Mouse (Mus musculus): ENCODE measurements around the gene Defb36. TPM values are rescaled to one million over a fixed set of nuclear protein-coding genes. Genes with fewer than 3 reads are reported as not detected.
A peak's percentile ranks its signal among the peaks of the same experiment; 100 is the strongest.

Gene Defb36
- polyA plus RNA-seq, 1 experiment from 2014 or later: not detected

- Histone ChIP-seq H3K4me2 (no peak overlapping the region), H3K27ac (no peak overlapping the region), H3K4me1 (peaks cover 20% of the 10 kb centered on the region), H3K9me3 (no peaks in the 10 kb centered on the region), H3K4me3 (no peak overlapping the region), H3K36me3 (no peaks in the 10 kb centered on the region), H3K27me3 (peaks cover 45% of the 10 kb centered on the region), H3K9ac (no peak overlapping the region)
- no peak for ATAC-seq (ENCODE audit: insufficient number of reproducible peaks, low FRiP score, low TSS enrichment, low read depth)
- WGBS: 80% methylated on average over 2 of the region's 2 CpGs
Measured at GRCm38 (mm10) chr2:152624566-152624965, 20.4 kb downstream of the Defb36 start.

GRCm38 (mm10) chr2:152625256-152625655, 21.1 kb downstream of the Defb36 start:
- ATAC-seq (ENCODE audit: insufficient number of reproducible peaks, low FRiP score, low TSS enrichment, low read depth): no peak
- H3K27ac ChIP-seq: no peak overlapping the region
- H3K9ac ChIP-seq: no peak overlapping the region
- no peak overlapping the region for H3K4me2 ChIP-seq
- H3K4me3 ChIP-seq: no peak overlapping the region
- H3K9me3 ChIP-seq: no peaks in the 10 kb centered on the region
- no peaks in the 10 kb centered on the region for H3K36me3 ChIP-seq
- 28% methylated on average over 1 of the region's 1 CpGs for WGBS
- H3K4me1 ChIP-seq: peaks cover 20% of the 10 kb centered on the region
- peaks cover 47% of the 10 kb centered on the region for H3K27me3 ChIP-seq

- no peaks in the 10 kb centered on the region for H3K9me3 ChIP-seq
- H3K36me3 ChIP-seq: no peaks in the 10 kb centered on the region
- H3K4me1 ChIP-seq: peaks cover 17% of the 10 kb centered on the region
- under 1% methylated on average over 59 of the region's 59 CpGs for WGBS
- H3K27me3 ChIP-seq: peaks cover 47% of the 10 kb centered on the region
- peak within 1 kb of the TSS; percentile 46; the same call in 1 of the 2 replicates for H3K9ac ChIP-seq
- no peak within 1 kb of the TSS for H3K27ac ChIP-seq
- H3K4me2 ChIP-seq: peak within 1 kb of the TSS; percentile 83
- peak within 1 kb of the TSS; percentile 48 for H3K4me3 ChIP-seq
- peak; percentile 31; the same call in 1 of the 2 replicates for ATAC-seq (ENCODE audit: insufficient number of reproducible peaks, low FRiP score, low TSS enrichment, low read depth)
Measured at GRCm38 (mm10) chr2:152626774-152627591, 22.9 kb downstream of the Defb36 start, which contains the start of gene Rem1. TSS of gene Rem1 (plus strand) at chr2:152626951.

- Histone ChIP-seq H3K36me3 (no peaks in the 10 kb centered on the region), H3K4me2 (no peak overlapping the region), H3K9me3 (no peaks in the 10 kb centered on the region), H3K27me3 (peaks cover 50% of the 10 kb centered on the region), H3K9ac (no peak overlapping the region), H3K27ac (no peak overlapping the region), H3K4me3 (peak overlapping the region; percentile 2; the same call in 1 of the 2 replicates), H3K4me1 (peaks cover 17% of the 10 kb centered on the region)
- ATAC-seq (ENCODE audit: insufficient number of reproducible peaks, low FRiP score, low TSS enrichment, low read depth): no peak
- WGBS: 46% methylated on average over 17 of the region's 17 CpGs
Measured at GRCm38 (mm10) chr2:152628066-152628465, 23.9 kb downstream of the Defb36 start.

GRCm38 (mm10) chr2:152629239-152629638, 25.1 kb downstream of the Defb36 start:
- no peak overlapping the region for H3K27ac ChIP-seq
- no peaks in the 10 kb centered on the region for H3K9me3 ChIP-seq
- ATAC-seq (ENCODE audit: insufficient number of reproducible peaks, low FRiP score, low TSS enrichment, low read depth): no peak
- no peak overlapping the region for H3K4me3 ChIP-seq
- peaks cover 23% of the 10 kb centered on the region for H3K4me1 ChIP-seq
- H3K36me3 ChIP-seq: no peaks in the 10 kb centered on the region
- no peak overlapping the region for H3K4me2 ChIP-seq
- no peak overlapping the region for H3K9ac ChIP-seq
- H3K27me3 ChIP-seq: peaks cover 55% of the 10 kb centered on the region
- 52% methylated on average over 3 of the region's 3 CpGs for WGBS

- Histone ChIP-seq H3K4me2 (no peak overlapping the region), H3K4me3 (no peak overlapping the region), H3K27me3 (peaks cover 55% of the 10 kb centered on the region), H3K27ac (no peak overlapping the region), H3K9me3 (no peaks in the 10 kb centered on the region), H3K9ac (no peak overlapping the region), H3K36me3 (no peaks in the 10 kb centered on the region), H3K4me1 (peaks cover 26% of the 10 kb centered on the region)
- ATAC-seq (ENCODE audit: insufficient number of reproducible peaks, low FRiP score, low TSS enrichment, low read depth): no peak
- WGBS: 83% methylated on average over 6 of the region's 6 CpGs
Measured at GRCm38 (mm10) chr2:152629904-152630303, 25.8 kb downstream of the Defb36 start.

- Histone ChIP-seq H3K27me3 (peaks cover 23% of the 10 kb centered on the region), H3K4me3 (peak overlapping the region; percentile 8; the same call in 1 of the 2 replicates), H3K36me3 (no peaks in the 10 kb centered on the region), H3K4me1 (peaks cover 26% of the 10 kb centered on the region), H3K9ac (no peak overlapping the region), H3K9me3 (no peaks in the 10 kb centered on the region), H3K27ac (no peak overlapping the region), H3K4me2 (peak overlapping the region; percentile 32)
- ATAC-seq (ENCODE audit: insufficient number of reproducible peaks, low FRiP score, low TSS enrichment, low read depth): 0 out of 2 replicates have a peak, but pooled peaks have one; percentile 35
- 34% methylated on average over 17 of the region's 17 CpGs for WGBS
Measured at GRCm38 (mm10) chr2:152633334-152633733, 29.2 kb downstream of the Defb36 start.

GRCm38 (mm10) chr2:152634311-152634710, 30.2 kb downstream of the Defb36 start:
- Histone ChIP-seq H3K27me3 (peaks cover 13% of the 10 kb centered on the region), H3K27ac (no peak overlapping the region), H3K9ac (no peak overlapping the region), H3K4me3 (no peak overlapping the region), H3K9me3 (no peaks in the 10 kb centered on the region), H3K4me1 (peaks cover 28% of the 10 kb centered on the region), H3K36me3 (no peaks in the 10 kb centered on the region), H3K4me2 (no peak overlapping the region)
- no peak for ATAC-seq (ENCODE audit: insufficient number of reproducible peaks, low FRiP score, low TSS enrichment, low read depth)
- 79% methylated on average over 29 of the region's 29 CpGs for WGBS

- Histone ChIP-seq H3K27ac (peak overlapping the region; percentile 84), H3K4me3 (no peak overlapping the region), H3K4me2 (no peak overlapping the region), H3K36me3 (no peaks in the 10 kb centered on the region), H3K9ac (no peak overlapping the region), H3K9me3 (no peaks in the 10 kb centered on the region), H3K27me3 (0 out of 2 replicates have a peak, but pooled peaks cover 8% of the 10 kb centered on the region), H3K4me1 (peaks cover 35% of the 10 kb centered on the region)
- 48% methylated on average over 23 of the region's 23 CpGs for WGBS
- peak; percentile 66 for ATAC-seq (ENCODE audit: insufficient number of reproducible peaks, low FRiP score, low TSS enrichment, low read depth)
Measured at GRCm38 (mm10) chr2:152636246-152637005, 32.3 kb downstream of the Defb36 start.

GRCm38 (mm10) chr2:152637006-152637322, 32.8 kb downstream of the Defb36 start:
- no peak overlapping the region for H3K4me3 ChIP-seq
- H3K4me1 ChIP-seq: peaks cover 35% of the 10 kb centered on the region
- no peak; the same call in 1 of the 2 replicates for ATAC-seq (ENCODE audit: insufficient number of reproducible peaks, low FRiP score, low TSS enrichment, low read depth)
- H3K27me3 ChIP-seq: 0 out of 2 replicates have a peak, but pooled peaks cover 8% of the 10 kb centered on the region
- peak overlapping the region; percentile 75 for H3K27ac ChIP-seq
- WGBS: 50% methylated on average over 6 of the region's 6 CpGs
- no peaks in the 10 kb centered on the region for H3K9me3 ChIP-seq
- H3K9ac ChIP-seq: no peak overlapping the region
- no peak overlapping the region for H3K4me2 ChIP-seq
- H3K36me3 ChIP-seq: no peaks in the 10 kb centered on the region

- Histone ChIP-seq H3K36me3 (no peaks in the 10 kb centered on the region), H3K27me3 (0 out of 2 replicates have a peak, but pooled peaks cover 6% of the 10 kb centered on the region), H3K4me3 (no peak overlapping the region), H3K9ac (no peak overlapping the region), H3K27ac (peak overlapping the region; percentile 75; the same call in 1 of the 2 replicates), H3K9me3 (no peaks in the 10 kb centered on the region), H3K4me1 (peaks cover 35% of the 10 kb centered on the region), H3K4me2 (no peak overlapping the region)
- no peak for ATAC-seq (ENCODE audit: insufficient number of reproducible peaks, low FRiP score, low TSS enrichment, low read depth)
- WGBS: 68% methylated on average over 4 of the region's 4 CpGs
Measured at GRCm38 (mm10) chr2:152637381-152637780, 33.3 kb downstream of the Defb36 start.

- peaks cover 30% of the 10 kb centered on the region for H3K4me1 ChIP-seq
- no peaks in the 10 kb centered on the region for H3K36me3 ChIP-seq
- no peak for ATAC-seq (ENCODE audit: insufficient number of reproducible peaks, low FRiP score, low TSS enrichment, low read depth)
- H3K27ac ChIP-seq: no peak overlapping the region
- H3K9ac ChIP-seq: no peak overlapping the region
- WGBS: 53% methylated on average over 6 of the region's 6 CpGs
- no peaks in the 10 kb centered on the region for H3K27me3 ChIP-seq
- no peaks in the 10 kb centered on the region for H3K9me3 ChIP-seq
- no peak overlapping the region for H3K4me2 ChIP-seq
- H3K4me3 ChIP-seq: no peak overlapping the region
Measured at GRCm38 (mm10) chr2:152638865-152639264, 34.7 kb downstream of the Defb36 start.

Data from limb, embryonic 15.5 days (tissue).